Mouse (Mus musculus) neural tube, embryonic 12.5 days (tissue): Measurements from ENCODE around the gene Hck. TPM values are rescaled to one million over a fixed set of nuclear protein-coding genes. Genes with fewer than 3 reads are reported as not detected.

Experiments
- ATAC-seq: fragments of 200-750 bp; cut with Nextera tagmentation; 2 replicates; pipeline ENCODE4 v1.8.0; 2017; ENCODE audit warnings: low read depth, mild to moderate bottlenecking, moderate TSS enrichment, moderate library complexity; ENCODE audit not compliant: low FRiP score
- H3K27ac ChIP-seq: fragments of 300-500 bp; sonication (generic); 2 replicates; pipeline ENCODE4 v1.5.1; 2016
- H3K27me3 ChIP-seq: fragments of 300-500 bp; sonication (generic); replicated peaks from 2 replicates; pipeline ENCODE4 v1.6.1; 2016; ENCODE audit warnings: mild to moderate bottlenecking
- H3K36me3 ChIP-seq: fragments of 300-500 bp; sonication (generic); 2 replicates; pipeline ENCODE4 v1.6.1; 2016; ENCODE audit warnings: mild to moderate bottlenecking
- H3K4me1 ChIP-seq: fragments of 300-500 bp; sonication (generic); 2 replicates; pipeline ENCODE4 v1.6.1; 2016
- H3K4me2 ChIP-seq: fragments of 300-500 bp; sonication (generic); replicated peaks from 2 replicates; pipeline ENCODE4 v1.6.1; 2016; ENCODE audit warnings: mild to moderate bottlenecking
- H3K4me3 ChIP-seq: fragments of 300-500 bp; sonication (generic); 2 replicates; pipeline ENCODE4 v1.5.1; 2016
- H3K9ac ChIP-seq: fragments of 300-500 bp; sonication (generic); 2 replicates; pipeline ENCODE4 v1.6.1; 2016; ENCODE audit warnings: mild to moderate bottlenecking
- H3K9me3 ChIP-seq: fragments of 300-500 bp; sonication (generic); 2 replicates; pipeline ENCODE4 v1.6.1; 2016; ENCODE audit warnings: mild to moderate bottlenecking
- WGBS: fragments of 180-500 bp; shearing (Covaris S2); methylation state at CpG from one replicate; pipeline ENCODE4 v1.1.7; 2016; 5-methylcytosine and 5-hydroxymethylcytosine counted together
- polyA plus RNA-seq: library from polyadenylated mRNA; unstranded; fragments of >200 nt; fragmentation: Nextera tagmentation; extraction: Ambion mirVana; gene quantifications from 2 replicates; pipeline ENCODE4 v1.2.1, GENCODE M21; 2016

The Hck gene
- polyA plus RNA-seq, 1 experiment from 2014 or later, result 2.5 TPM

DNA sequence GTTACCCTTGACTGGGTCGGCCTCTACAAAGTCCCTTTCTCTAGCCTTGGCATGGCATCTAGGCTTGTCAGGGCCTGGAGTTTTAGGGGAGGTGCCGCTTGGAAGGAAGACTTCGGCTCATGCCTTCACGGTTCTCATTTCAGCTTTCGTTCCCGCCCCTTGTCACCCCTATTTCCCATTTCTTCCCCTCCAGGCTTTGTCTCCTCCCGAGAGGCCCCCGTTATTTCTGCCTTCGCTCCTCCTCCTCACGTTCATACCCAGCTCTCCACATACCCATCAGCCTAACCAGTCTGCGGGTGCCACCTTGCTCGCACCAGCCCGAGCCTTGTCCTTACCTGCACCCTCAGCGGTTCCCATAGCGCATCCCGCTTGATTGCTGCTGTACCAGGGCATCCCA lies 53.4 kb downstream of the Hck start:
- Histone ChIP-seq H3K27me3 (no peaks in the 10 kb centered on the region), H3K9me3 (no peaks in the 10 kb centered on the region), H3K4me1 (peaks cover 12% of the 10 kb centered on the region), H3K36me3 (peaks cover 4% of the 10 kb centered on the region; the same call in 1 of the 2 replicates), H3K4me2 (peak overlapping the region; percentile 98), H3K27ac (peak overlapping the region; percentile 65; the same call in 1 of the 2 replicates), H3K4me3 (peak overlapping the region; percentile 83), H3K9ac (peak overlapping the region; percentile 86)
- WGBS, result under 1% methylated on average over 16 of the region's 16 CpGs
- ATAC-seq, result peak; percentile 72

DNA sequence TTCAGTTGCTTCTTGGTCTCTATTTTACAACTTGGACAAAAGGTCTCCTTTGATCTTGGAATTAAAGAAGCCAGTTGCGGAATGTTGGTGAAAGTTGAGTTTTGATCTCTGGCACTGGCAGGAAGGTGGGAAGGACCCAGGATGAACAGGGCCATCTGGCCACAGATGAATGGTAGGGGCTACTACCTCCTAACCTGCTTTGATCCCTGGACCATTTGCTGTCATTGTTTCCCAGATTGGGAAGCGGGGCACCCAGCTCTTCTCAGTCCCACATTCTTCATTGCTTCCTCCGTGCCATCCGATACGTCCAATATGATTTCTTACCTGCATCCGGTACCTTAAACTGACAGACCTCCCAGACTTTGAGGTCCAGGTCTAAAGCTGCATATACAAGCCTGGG lies 58.9 kb downstream of the Hck start:
- H3K27ac ChIP-seq, result no peak overlapping the region
- no peaks in the 10 kb centered on the region for H3K27me3 ChIP-seq
- H3K9me3 ChIP-seq, result no peaks in the 10 kb centered on the region
- peaks cover 4% of the 10 kb centered on the region; the same call in 1 of the 2 replicates for H3K36me3 ChIP-seq
- H3K4me3 ChIP-seq, result no peak overlapping the region
- H3K4me1 ChIP-seq, result peaks cover 8% of the 10 kb centered on the region
- H3K9ac ChIP-seq, result no peak overlapping the region
- WGBS, result 37% methylated on average over 6 of the region's 6 CpGs
- no peak overlapping the region for H3K4me2 ChIP-seq
- no peak for ATAC-seq

DNA sequence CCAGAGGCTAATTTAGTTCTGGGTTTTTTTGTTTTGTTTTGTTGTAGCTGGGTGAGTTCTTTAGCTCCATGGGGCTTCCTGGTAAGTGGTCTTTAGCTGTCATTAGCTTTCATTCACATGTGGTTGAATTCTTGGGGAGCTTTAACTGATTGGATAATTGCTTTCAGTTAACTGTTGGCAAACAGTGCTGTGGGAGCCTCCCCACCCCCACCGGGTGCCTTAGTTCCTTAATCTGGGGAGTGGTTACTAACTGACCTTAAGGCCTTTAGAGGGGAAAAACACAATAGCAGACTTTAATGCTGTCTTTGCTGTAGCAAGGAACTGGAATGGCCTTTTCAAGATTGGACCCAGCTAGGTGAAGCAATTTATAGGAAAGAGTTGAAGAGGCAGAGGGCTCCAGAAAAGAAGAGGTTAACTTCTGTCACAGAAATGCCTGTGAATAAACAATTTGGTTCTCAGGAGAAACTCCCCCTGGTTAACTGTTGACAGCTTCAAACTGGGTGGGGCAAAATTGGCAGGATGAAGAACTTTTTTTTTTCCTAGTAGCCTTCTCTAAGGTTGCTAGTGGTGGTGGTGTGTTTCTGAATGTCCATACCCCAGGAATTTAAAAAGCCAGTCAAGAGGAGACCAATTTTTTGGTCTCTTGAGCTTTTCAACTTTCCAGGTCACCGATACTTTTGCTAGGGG lies 60.0 kb downstream of the Hck start:
- no peaks in the 10 kb centered on the region for H3K9me3 ChIP-seq
- no peak overlapping the region for H3K4me3 ChIP-seq
- no peaks in the 10 kb centered on the region for H3K27me3 ChIP-seq
- 0 out of 2 replicates have a peak, but pooled peaks cover under 1% of the 10 kb centered on the region for H3K4me1 ChIP-seq
- H3K9ac ChIP-seq, result no peak overlapping the region
- peaks cover 4% of the 10 kb centered on the region; the same call in 1 of the 2 replicates for H3K36me3 ChIP-seq
- 21% methylated on average over 2 of the region's 2 CpGs for WGBS
- ATAC-seq, result no peak
- H3K4me2 ChIP-seq, result no peak overlapping the region
- no peak overlapping the region for H3K27ac ChIP-seq

DNA sequence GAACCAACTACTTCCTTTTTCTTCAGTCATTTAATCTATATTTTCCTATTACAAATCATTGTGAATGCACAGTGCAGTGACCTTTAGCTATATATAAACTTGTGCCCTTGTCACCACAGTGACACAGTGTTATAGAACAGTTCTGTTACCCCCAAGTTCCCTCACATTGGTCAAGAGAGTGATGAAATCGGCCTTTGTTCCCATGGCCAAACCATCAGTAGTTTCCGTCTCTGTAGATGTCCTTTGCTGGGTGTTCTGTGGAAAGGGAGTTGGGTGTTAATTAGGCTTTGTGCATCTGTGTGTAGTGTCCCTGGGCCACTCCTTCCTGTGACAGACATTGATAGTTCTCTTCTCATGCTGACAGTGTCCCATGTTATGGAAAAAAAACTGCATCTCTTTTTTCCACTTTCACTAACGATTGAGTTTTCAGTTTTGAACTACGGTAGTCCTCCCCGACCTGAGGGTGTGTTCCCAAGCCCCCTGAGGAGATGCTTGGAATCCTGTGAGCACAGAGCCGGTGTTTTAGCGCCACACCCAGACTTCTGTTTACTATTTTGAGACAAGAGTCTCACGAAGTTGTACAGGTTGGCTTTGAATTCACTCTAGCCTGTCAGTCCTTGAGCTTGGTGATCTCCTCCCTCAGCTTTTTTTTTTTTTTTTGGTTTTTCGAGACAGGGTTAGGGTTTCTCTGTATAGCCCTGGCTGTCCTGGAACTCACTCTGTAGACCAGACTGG lies 62.4 kb downstream of the Hck start:
- H3K4me2 ChIP-seq, result no peak overlapping the region
- H3K4me1 ChIP-seq, result no peaks in the 10 kb centered on the region
- H3K4me3 ChIP-seq, result no peak overlapping the region
- no peak overlapping the region for H3K9ac ChIP-seq
- no peak overlapping the region for H3K27ac ChIP-seq
- no peaks in the 10 kb centered on the region for H3K9me3 ChIP-seq
- no peaks in the 10 kb centered on the region for H3K36me3 ChIP-seq
- WGBS, result 91% methylated on average over 9 of the region's 9 CpGs
- ATAC-seq, result no peak
- no peaks in the 10 kb centered on the region for H3K27me3 ChIP-seq

DNA sequence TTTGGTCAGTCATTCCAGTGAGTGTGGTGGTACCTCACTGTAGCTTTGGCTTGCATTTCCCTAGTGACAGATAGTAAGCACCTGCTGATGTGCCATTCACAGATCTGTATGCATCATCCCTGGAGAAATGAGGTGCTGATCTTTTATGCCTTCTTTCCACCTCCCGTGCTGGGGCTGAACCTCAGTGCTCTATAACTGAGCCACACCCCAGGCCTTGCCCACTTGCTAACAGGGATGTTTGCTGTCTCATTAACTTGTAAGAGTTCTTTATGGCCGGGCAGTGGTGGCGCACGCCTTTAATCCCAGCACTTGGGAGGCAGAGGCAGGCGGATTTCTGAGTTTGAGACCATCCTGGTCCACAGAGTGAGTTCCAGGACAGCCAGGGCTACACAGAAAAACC lies 63.7 kb downstream of the Hck start:
- Histone ChIP-seq H3K9me3 (no peaks in the 10 kb centered on the region), H3K27me3 (no peaks in the 10 kb centered on the region), H3K36me3 (no peaks in the 10 kb centered on the region), H3K4me3 (no peak overlapping the region), H3K9ac (no peak overlapping the region), H3K4me2 (no peak overlapping the region), H3K4me1 (no peaks in the 10 kb centered on the region), H3K27ac (no peak overlapping the region)
- no peak for ATAC-seq
- 91% methylated on average over 5 of the region's 5 CpGs for WGBS

DNA sequence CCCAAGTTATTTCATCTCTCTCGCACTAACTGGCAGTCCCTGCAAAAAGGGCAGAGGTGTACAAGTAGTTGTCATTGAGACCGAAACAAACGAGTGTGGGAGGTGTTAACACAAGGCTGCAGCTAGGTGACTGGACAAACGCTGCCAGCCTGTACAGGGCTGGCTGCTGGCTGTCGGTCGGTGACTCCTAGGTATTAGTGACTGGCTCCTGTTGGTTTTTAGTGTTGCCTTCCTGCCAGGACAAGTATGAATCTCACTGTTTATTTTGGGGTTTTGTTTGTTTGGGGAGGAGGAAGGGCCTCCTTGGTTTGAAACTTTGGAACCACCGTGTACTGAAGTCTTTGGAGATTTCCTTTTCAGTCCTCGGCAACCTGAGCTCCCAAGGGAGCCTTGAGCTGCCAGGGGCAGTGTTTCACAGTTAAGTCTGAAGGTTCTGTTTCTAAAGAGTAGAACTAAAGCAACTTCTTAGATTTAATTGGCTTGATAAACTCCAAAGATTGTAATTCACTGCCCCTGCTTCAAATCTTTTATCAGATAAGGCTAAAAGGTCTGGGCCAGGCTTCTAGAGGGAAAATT lies 67.8 kb downstream of the Hck start:
- H3K27ac ChIP-seq, result no peak overlapping the region
- no peaks in the 10 kb centered on the region for H3K4me1 ChIP-seq
- no peak overlapping the region for H3K4me2 ChIP-seq
- 76% methylated on average over 8 of the region's 8 CpGs for WGBS
- H3K4me3 ChIP-seq, result no peak overlapping the region
- H3K36me3 ChIP-seq, result peaks cover 18% of the 10 kb centered on the region
- H3K27me3 ChIP-seq, result no peaks in the 10 kb centered on the region
- ATAC-seq, result no peak
- no peak overlapping the region for H3K9ac ChIP-seq
- H3K9me3 ChIP-seq, result no peaks in the 10 kb centered on the region

DNA sequence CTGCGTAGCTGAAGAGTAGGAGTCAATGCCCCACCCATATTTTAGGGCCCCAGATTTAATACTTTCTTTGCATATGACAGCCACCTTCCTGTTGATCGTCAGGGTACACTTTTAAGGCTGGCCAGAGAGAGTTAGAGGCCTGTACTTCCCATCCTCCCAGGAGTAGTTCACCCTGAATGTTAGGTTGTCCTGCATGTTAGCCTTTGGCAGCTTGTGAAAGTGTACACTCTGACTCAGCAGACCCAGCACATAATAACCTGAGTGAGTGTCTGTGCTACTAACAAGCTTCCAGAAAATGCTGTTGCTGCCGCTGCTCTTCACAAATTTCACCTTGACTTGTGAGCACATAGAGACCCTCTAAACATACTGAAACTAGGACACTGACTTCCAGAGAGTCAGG lies 68.9 kb downstream of the Hck start:
- Histone ChIP-seq H3K36me3 (peaks cover 25% of the 10 kb centered on the region), H3K4me3 (no peak overlapping the region), H3K27me3 (no peaks in the 10 kb centered on the region), H3K27ac (no peak overlapping the region), H3K9me3 (no peaks in the 10 kb centered on the region), H3K9ac (no peak overlapping the region), H3K4me1 (no peaks in the 10 kb centered on the region), H3K4me2 (no peak overlapping the region)
- ATAC-seq, result no peak
- 92% methylated on average over 3 of the region's 3 CpGs for WGBS

DNA sequence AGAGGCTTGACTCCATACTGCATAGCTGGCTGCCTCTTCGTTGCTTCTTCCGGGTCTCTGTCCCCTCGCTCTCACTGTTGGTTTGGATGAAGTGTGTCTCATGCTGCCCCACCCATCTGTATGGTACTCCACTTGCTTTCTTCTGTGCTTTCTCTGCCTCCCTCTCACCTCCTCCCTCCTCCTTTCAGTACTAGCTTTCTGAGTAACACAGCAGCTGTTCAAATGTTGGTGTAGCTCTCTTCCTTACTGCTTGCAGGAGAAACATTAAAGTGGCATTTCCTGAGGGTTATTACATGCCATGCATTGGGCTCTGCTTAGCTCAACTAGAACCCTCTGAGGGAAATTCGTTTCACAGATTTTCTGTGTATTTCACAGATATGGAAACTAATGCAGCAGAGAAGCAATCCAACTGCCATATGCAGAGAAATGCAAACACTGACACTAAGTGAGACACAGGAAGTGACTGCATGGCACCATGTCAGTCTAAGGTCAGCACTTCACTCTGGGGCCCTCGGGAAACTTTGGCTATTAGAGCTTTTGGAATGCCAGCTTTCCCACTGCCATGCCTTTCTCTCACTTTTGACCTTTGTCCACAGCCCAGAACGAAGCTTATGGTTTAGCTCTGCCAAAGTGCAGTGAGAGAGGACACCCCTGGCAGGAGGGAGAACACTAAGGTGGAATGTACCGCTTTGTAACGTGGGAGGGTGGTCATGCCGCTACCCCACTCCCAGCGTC lies 71.0 kb downstream of the Hck start:
- no peak for ATAC-seq
- H3K4me3 ChIP-seq, result no peak overlapping the region
- no peaks in the 10 kb centered on the region for H3K27me3 ChIP-seq
- H3K9ac ChIP-seq, result no peak overlapping the region
- WGBS, result 86% methylated on average over 10 of the region's 10 CpGs
- no peak overlapping the region for H3K27ac ChIP-seq
- no peaks in the 10 kb centered on the region for H3K4me1 ChIP-seq
- peaks cover 47% of the 10 kb centered on the region for H3K36me3 ChIP-seq
- H3K4me2 ChIP-seq, result no peak overlapping the region
- no peaks in the 10 kb centered on the region for H3K9me3 ChIP-seq

DNA sequence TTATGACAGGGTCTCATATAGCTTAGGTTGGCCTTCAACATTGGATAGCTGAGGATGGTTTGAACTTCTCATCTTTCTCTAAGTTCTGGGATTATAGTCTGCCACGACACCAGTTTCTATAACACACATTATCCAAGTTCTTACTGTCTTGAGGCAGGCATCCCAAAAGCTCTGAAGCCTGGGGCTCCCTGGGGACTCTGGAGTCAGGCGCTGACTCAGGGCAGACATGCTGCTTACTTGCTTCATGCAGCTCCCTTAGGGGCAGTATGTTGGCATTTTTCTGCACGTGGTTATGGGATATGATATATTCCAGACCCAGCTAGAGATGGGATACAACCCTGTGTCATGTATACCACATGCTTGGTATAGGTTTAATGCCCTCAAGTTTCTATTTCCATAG lies 71.7 kb downstream of the Hck start:
- WGBS, result 86% methylated on average over 3 of the region's 3 CpGs
- ATAC-seq, result no peak

DNA sequence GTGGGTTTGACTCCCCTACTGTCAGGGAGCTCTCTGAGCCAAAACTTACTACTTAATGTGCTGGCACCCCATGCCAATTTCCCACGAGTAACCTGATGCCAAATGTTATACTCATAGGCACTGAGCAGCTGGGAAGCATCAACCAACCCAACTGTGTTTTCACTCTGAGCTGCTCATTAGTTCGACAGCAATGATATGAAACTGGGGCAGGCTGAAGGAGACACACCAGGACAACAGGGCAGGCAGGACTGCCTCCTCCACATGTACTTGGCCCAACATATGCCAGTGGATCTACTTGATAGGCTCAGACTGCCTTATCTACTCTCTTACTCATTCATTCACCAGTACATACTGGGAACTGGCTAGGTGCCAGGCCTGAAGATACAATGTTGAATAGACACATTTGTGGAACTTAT lies 77.9 kb downstream of the Hck start:
- no peaks in the 10 kb centered on the region for H3K9me3 ChIP-seq
- no peak overlapping the region for H3K27ac ChIP-seq
- H3K27me3 ChIP-seq, result no peaks in the 10 kb centered on the region
- H3K4me1 ChIP-seq, result no peaks in the 10 kb centered on the region
- H3K9ac ChIP-seq, result no peak overlapping the region
- no peak for ATAC-seq
- H3K4me2 ChIP-seq, result no peak overlapping the region
- no peak overlapping the region for H3K4me3 ChIP-seq
- WGBS, result 85% methylated on average over 2 of the region's 2 CpGs
- peaks cover 95% of the 10 kb centered on the region for H3K36me3 ChIP-seq

More for the DNA sequence above, 71.7 kb downstream of the Hck start:
- Histone ChIP-seq H3K4me1 (no peaks in the 10 kb centered on the region), H3K36me3 (peaks cover 53% of the 10 kb centered on the region), H3K4me2 (no peak overlapping the region), H3K27ac (no peak overlapping the region), H3K9ac (no peak overlapping the region), H3K4me3 (no peak overlapping the region), H3K27me3 (no peaks in the 10 kb centered on the region), H3K9me3 (no peaks in the 10 kb centered on the region)

DNA sequence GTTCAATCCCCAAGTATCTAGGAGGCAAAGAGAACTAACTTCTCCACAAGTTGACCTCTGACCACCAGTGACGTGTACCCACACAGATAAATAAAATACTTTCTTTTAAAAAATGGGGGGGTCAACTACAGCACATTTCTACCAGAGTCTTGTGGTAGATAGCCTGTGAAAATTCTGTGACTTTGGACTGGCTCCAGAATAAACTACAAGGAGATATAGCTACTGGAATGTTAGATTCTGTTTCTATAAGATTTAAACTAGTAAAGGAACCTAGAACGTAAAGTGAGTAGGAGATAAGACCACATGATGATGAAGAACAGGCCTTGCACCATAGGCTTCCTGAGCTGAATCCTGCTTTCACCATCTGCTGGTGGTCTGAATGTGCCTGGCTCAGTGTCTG lies 79.6 kb downstream of the Hck start:
- no peaks in the 10 kb centered on the region for H3K27me3 ChIP-seq
- H3K9me3 ChIP-seq, result no peaks in the 10 kb centered on the region
- WGBS, result 90% methylated on average over 2 of the region's 2 CpGs
- H3K4me1 ChIP-seq, result no peaks in the 10 kb centered on the region
- peaks cover 95% of the 10 kb centered on the region for H3K36me3 ChIP-seq
- H3K9ac ChIP-seq, result no peak overlapping the region
- no peak overlapping the region for H3K27ac ChIP-seq
- H3K4me2 ChIP-seq, result no peak overlapping the region
- ATAC-seq, result no peak
- H3K4me3 ChIP-seq, result no peak overlapping the region

DNA sequence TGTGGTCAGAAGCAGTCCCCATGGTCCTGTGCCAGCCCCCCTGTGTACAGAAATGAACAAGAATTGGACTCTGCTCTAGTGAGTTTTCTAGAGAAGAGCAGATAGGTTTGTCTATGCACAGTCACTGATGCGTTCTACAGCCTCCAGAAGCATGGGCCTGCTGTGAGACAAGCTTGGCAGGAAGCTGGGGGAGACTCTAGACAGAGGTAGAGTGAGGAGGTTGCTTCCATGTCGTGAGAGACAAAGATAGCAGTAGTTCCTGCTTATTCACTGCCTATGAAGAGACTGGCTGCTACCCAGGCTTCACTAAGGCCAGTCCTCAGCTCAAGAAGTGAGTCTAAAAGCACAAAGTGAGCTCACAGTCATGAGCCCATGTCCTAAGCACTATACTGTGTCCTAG lies 83.0 kb downstream of the Hck start:
- H3K27ac ChIP-seq, result no peak overlapping the region
- no peaks in the 10 kb centered on the region for H3K4me1 ChIP-seq
- no peaks in the 10 kb centered on the region for H3K27me3 ChIP-seq
- whole genome bisulfite sequencing, result 80% methylated on average over 2 of the region's 2 CpGs
- peaks cover 90% of the 10 kb centered on the region for H3K36me3 ChIP-seq
- no peak overlapping the region for H3K4me3 ChIP-seq
- no peak overlapping the region for H3K9ac ChIP-seq
- H3K9me3 ChIP-seq, result no peaks in the 10 kb centered on the region
- ATAC-seq, result no peak
- no peak overlapping the region for H3K4me2 ChIP-seq
